Mouse (Mus musculus): ENCODE data around the gene Gzf1. TPM values are rescaled to one million over a fixed set of nuclear protein-coding genes. Genes with fewer than 3 reads are reported as not detected.

Gene Gzf1
- 13.1 and 13.2 TPM in 2 replicates for polyA plus RNA-seq (2015; fragmentation: Nextera tagmentation; extraction: Ambion mirVana)

DNA sequence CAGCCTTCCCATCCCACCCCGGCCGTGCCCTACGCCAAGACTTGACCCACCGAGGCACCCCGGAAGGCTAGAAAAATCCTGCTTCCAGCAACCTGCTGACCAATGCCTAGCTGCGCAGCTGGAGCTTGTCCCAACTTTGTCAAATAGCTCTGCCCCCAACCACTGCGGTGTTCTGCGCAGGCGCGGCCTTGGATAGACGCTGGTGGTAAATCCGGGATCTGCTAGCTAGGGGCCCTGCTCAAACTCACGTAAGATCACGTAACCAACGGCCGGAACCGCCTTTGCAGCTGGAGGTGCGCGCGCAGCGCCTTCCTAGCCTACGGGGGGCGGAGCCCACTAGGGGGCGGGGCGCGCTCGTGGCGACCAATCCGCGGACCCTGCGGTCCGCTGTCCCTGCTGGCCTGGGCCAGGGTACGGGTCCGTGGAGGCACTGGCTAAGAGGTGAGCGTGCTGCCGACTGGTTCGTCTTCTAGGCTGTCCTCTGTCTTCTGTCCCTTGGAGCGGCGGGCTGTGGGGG is at the start of gene Gzf1:
Gene Gzf1, plus strand, starts transcription at position 249 of the 517 bp plus-strand sequence.
- ATAC-seq (ENCODE audit: extremely low read depth, insufficient number of reproducible peaks, low FRiP score, low TSS enrichment), result peak; percentile 94
- peaks cover 47% of the 10 kb centered on the region for H3K4me1 ChIP-seq
- peak within 1 kb of the TSS; percentile 97 for H3K27ac ChIP-seq (replicated peaks)

DNA sequence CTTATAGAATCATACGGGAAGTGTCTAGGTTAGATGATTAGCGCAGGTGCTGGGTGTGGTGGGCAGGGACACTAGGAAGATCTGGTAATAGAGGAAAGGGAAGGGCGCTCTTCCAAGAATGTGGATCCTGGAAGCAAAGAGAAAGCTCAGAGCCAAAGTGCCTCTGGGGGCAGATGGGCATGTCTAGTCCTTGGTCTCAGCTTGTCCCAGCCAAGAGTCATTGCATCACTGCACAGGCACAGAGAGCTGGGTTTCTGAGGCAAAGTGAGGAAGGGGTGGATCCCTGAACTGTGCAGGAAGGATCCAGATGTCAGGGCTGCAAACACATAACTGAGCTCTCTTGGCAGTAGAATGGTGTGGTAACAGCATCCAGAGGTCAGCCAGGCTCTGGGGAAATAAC is 49.2 kb upstream of the Gzf1 start:
- Histone ChIP-seq H3K27ac (replicated peaks) (no peak overlapping the region), H3K9ac (no peak overlapping the region), H3K27me3 (replicated peaks) (0 out of 2 replicates have a peak, but pooled peaks cover 5% of the 10 kb centered on the region), H3K4me3 (no peak overlapping the region), H3K4me1 (no peaks in the 10 kb centered on the region), H3K4me2 (no peak overlapping the region), H3K36me3 (no peaks in the 10 kb centered on the region), H3K9me3 (no peaks in the 10 kb centered on the region)
- ATAC-seq (ENCODE audit: extremely low read depth, insufficient number of reproducible peaks, low FRiP score, low TSS enrichment), result no peak; the same call in 1 of the 2 replicates
- WGBS, result 89% methylated on average over 3 of the region's 3 CpGs

More for the DNA sequence above, at the start of gene Gzf1:
- H3K27me3 ChIP-seq (replicated peaks), result no peaks in the 10 kb centered on the region
- peaks cover 37% of the 10 kb centered on the region for H3K36me3 ChIP-seq
- H3K4me2 ChIP-seq, result peak within 1 kb of the TSS; percentile 90
- WGBS, result under 1% methylated on average over 39 of the region's 39 CpGs
- H3K9ac ChIP-seq, result peak within 1 kb of the TSS; percentile 95
- H3K4me3 ChIP-seq, result peak within 1 kb of the TSS; percentile 88
- H3K9me3 ChIP-seq, result no peaks in the 10 kb centered on the region

DNA sequence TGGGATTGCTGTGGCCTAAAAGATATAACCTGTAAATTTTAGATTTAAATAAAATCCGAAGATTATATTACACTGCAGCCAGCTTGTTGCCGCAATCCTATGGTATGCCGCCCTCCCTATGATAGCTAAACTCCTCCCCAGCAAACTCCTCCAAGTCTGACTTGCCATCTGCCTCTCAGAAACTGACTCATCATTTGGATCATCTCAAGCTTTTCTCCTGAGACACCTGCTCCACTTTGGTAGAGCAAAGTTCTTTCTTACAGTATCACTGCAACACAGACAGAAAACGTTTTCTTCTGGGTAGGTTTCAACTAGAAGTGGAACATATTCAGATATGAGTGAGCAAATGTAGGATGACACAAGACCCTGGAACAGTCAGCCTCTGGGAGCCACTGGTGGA is 46.4 kb upstream of the Gzf1 start:
- Histone ChIP-seq H3K27me3 (replicated peaks) (no peaks in the 10 kb centered on the region), H3K9me3 (no peaks in the 10 kb centered on the region), H3K27ac (replicated peaks) (no peak overlapping the region), H3K4me1 (no peaks in the 10 kb centered on the region), H3K4me3 (no peak overlapping the region), H3K9ac (no peak overlapping the region), H3K4me2 (no peak overlapping the region), H3K36me3 (no peaks in the 10 kb centered on the region)
- no peak for ATAC-seq (ENCODE audit: extremely low read depth, insufficient number of reproducible peaks, low FRiP score, low TSS enrichment)
- WGBS, result 69% methylated on average over 4 of the region's 4 CpGs

DNA sequence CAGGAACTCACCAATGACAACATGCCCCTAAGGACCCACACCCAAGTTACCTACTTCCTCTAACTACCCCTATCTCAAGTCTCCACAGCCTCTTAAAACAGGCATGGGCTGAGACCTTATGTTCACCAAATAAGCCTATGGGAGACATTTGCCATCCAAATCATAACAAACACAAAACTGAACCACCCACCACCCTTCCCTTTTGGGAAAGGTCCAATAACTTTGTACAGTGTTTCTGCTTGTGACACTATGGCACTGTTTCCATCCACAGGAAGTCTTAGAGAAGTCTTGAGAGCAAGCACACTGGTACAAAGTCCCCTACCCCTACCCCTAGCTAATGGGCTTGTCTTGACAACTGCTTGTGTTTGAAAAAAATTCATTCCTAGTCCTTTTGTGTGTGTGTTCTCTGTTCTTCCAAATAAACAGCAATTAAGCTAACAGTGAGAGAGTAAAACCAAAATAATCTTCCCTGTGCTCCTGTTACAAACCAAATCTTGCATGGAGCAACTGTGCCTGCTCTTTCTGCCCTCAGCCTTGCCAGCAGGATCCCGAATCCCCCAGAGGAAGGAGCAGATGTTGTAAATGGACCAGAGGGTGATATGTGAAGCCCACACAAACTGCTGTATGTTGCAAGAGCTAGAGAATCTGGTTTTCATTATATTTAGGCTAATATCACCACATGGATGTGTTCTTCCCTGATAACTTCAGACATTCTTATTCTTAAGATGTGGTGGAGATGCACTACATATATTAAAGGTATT is 38.0 kb upstream of the Gzf1 start:
- Histone ChIP-seq H3K27ac (replicated peaks) (no peak overlapping the region), H3K36me3 (no peaks in the 10 kb centered on the region), H3K4me1 (no peaks in the 10 kb centered on the region), H3K4me2 (no peak overlapping the region), H3K9ac (no peak overlapping the region), H3K4me3 (no peak overlapping the region), H3K9me3 (no peaks in the 10 kb centered on the region), H3K27me3 (replicated peaks) (no peaks in the 10 kb centered on the region)
- no peak for ATAC-seq (ENCODE audit: extremely low read depth, insufficient number of reproducible peaks, low FRiP score, low TSS enrichment)
- 44% methylated on average over 1 of the region's 1 CpGs for whole genome bisulfite sequencing

DNA sequence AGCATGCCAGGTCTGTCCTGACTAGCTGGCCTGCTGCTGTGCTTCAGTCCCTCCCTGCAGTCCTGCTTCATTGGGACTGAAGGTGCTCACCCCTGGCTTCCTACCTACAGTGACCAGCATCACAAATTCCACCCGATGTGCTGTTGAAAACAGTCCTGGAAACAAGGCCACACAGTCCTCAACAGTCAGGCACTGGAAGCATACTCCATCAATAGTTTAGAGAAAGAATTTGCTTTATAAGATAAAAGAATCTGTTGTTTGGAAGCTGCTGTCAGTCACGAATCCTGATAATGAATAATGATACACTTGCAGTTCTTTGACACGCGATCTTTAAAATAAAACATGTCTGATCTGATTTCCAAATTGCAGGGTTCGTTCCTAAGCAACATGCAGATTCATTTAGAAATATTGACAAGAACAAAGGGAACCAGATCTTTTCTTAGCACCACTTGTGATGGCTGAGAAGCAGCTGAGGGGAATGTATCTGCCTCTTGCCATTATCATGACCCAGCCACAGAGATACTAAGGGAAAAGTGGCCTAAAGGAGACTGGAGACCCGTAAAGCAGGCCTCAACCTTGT is 36.3 kb upstream of the Gzf1 start:
- no peaks in the 10 kb centered on the region for H3K27me3 ChIP-seq (replicated peaks)
- no peak overlapping the region for H3K9ac ChIP-seq
- H3K36me3 ChIP-seq, result no peaks in the 10 kb centered on the region
- no peak overlapping the region for H3K4me3 ChIP-seq
- ATAC-seq (ENCODE audit: extremely low read depth, insufficient number of reproducible peaks, low FRiP score, low TSS enrichment), result no peak
- no peak overlapping the region for H3K27ac ChIP-seq (replicated peaks)
- H3K4me1 ChIP-seq, result no peaks in the 10 kb centered on the region
- no peaks in the 10 kb centered on the region for H3K9me3 ChIP-seq
- WGBS, result 62% methylated on average over 6 of the region's 6 CpGs
- H3K4me2 ChIP-seq, result no peak overlapping the region

DNA sequence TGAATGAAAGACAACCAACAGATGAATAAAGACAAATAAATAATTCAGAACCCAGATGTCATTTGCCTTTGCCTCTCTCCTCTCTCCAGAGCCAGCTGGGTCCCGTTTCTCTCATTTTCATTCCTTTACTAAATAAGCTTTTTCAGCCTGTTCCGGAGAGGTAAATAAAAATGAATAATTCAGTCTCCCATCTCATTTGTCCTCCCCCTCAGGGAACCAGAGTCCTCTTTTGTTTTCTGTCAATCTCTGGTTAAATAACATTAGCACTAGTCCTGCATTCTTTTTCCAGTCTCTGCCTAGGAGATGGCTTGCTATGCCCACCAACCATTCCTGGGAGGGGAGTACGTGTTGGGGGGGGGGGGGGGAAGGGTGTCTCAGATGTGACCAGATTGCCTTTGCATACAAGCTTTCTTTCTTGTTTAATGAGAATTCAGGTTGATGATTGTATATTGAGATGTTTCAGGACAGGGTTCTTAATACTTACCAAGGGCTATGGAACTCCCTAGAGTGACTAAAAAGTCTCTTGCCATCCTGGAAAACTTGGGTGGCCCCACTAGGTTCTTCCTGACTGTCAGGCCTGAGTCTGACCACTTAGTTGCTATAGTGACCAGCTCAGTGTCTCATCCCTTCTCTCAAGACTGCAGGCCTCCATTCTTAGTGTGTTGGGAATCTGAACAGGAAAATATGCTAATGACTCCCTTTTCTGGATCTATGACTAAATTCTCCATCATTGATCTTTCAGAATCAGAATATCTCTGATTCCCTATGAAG is 30.1 kb upstream of the Gzf1 start:
- no peaks in the 10 kb centered on the region for H3K4me1 ChIP-seq
- H3K36me3 ChIP-seq, result no peaks in the 10 kb centered on the region
- no peak overlapping the region for H3K4me3 ChIP-seq
- no peak overlapping the region for H3K27ac ChIP-seq (replicated peaks)
- no peak overlapping the region for H3K9ac ChIP-seq
- ATAC-seq (ENCODE audit: extremely low read depth, insufficient number of reproducible peaks, low FRiP score, low TSS enrichment), result no peak
- H3K4me2 ChIP-seq, result no peak overlapping the region
- no peaks in the 10 kb centered on the region; the same call in 1 of the 2 replicates for H3K27me3 ChIP-seq (replicated peaks)
- H3K9me3 ChIP-seq, result no peaks in the 10 kb centered on the region
- whole genome bisulfite sequencing, result 39% methylated on average over 3 of the region's 3 CpGs

DNA sequence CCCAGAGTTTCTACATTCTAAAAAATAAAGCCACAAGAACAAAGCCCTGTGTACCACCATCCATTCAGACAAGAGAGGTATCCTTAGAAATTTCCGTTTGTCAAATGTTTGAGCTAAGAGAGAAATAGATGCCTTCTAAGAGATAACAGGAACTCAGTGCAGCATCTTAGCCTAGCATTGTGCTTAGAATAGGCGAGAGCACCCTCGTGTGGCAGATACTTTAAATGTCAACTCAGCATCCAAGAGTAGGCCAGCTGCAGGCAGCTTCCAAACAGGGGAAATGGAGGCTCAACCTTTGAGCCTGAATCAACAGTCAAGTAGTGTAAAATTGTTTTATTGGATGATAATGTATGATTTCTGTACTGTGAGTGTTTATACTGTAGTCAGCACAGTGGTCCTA is 25.9 kb upstream of the Gzf1 start:
- no peak overlapping the region for H3K9ac ChIP-seq
- H3K4me2 ChIP-seq, result no peak overlapping the region
- no peaks in the 10 kb centered on the region for H3K9me3 ChIP-seq
- no peak overlapping the region for H3K27ac ChIP-seq (replicated peaks)
- no peak for ATAC-seq (ENCODE audit: extremely low read depth, insufficient number of reproducible peaks, low FRiP score, low TSS enrichment)
- H3K27me3 ChIP-seq (replicated peaks), result no peaks in the 10 kb centered on the region; the same call in 1 of the 2 replicates
- no peaks in the 10 kb centered on the region for H3K36me3 ChIP-seq
- H3K4me3 ChIP-seq, result no peak overlapping the region
- 2% methylated on average over 3 of the region's 3 CpGs for WGBS
- no peaks in the 10 kb centered on the region for H3K4me1 ChIP-seq

DNA sequence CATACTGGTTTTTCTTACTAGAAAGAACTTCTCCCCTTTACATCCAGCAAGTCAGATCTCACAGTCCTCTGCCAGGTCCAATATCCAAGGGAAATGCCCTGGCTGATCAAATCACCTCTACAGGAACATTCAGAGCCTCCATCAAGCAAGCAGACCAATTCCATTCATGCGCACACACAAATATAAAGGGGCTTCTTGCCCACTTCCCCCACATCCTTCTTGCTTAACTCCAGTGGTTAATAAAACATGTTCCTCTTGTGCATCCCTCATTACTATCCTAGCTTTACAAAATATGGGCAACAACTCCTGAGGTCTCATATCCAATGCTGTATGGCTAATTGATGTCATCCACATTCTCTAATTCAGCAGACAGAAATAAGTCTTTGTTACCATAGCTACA is 17.4 kb upstream of the Gzf1 start:
- WGBS, result 75% methylated on average over 1 of the region's 1 CpGs

DNA sequence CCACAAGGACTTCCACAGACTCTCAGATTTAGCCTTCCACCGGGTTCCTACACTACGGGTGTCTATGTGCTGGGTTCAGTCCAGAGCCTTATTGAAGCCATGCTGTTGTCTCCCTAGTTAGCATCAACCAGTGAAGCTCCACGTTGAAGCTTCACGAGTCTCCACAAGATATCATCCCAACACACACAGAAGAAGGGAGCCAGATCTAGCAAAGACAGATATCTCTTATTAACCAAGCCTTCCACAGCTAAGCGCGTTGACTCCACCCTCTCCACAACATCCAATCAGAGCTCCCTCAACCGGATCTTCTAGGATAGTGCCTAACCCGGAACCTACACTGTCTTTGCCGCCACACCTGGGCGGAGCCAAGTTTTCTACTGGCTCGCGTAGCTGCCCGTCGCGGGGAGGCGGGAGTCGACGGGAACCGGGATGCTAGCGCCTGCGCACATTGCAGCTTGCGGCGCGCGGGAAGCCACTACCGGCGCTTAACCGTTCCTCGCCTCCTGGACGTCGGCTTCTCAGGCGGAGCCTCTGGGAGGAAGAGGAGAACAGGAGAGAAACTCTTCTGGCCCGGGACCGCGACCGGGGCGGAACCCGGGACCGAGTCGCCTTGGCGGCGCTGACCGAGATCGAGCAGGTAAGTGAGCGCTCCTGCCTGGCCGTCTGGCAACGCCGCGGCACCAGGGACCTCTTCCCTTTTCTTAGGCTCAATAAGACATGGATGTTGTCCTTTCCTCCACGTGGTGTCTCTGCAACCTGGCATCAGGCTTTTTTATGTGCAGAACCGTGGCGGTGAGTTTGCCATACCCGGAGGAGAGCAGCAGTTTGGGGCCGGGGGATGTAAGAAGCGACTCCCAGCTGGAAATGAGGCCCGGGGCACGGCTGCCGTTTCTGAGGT is 8.4 kb upstream of the Gzf1 start, which contains the start of gene Nxt1:
Gene Nxt1, plus strand, starts transcription at position 403 of the 898 bp plus-strand sequence.
- H3K9ac ChIP-seq, result peak within 1 kb of the TSS; percentile 95
- under 1% methylated on average over 58 of the region's 58 CpGs for WGBS
- H3K9me3 ChIP-seq, result no peaks in the 10 kb centered on the region
- peak within 1 kb of the TSS; percentile 86 for H3K4me2 ChIP-seq
- peaks cover 25% of the 10 kb centered on the region for H3K36me3 ChIP-seq
- H3K4me3 ChIP-seq, result peak within 1 kb of the TSS; percentile 94
- peak; percentile 100 for ATAC-seq (ENCODE audit: extremely low read depth, insufficient number of reproducible peaks, low FRiP score, low TSS enrichment)
- H3K27ac ChIP-seq (replicated peaks), result peak within 1 kb of the TSS; percentile 81
- H3K4me1 ChIP-seq, result peaks cover 33% of the 10 kb centered on the region
- 0 out of 2 replicates have a peak, but pooled peaks cover 4% of the 10 kb centered on the region for H3K27me3 ChIP-seq (replicated peaks)

More for the DNA sequence above, 17.4 kb upstream of the Gzf1 start:
- Histone ChIP-seq H3K27me3 (replicated peaks) (no peaks in the 10 kb centered on the region; the same call in 1 of the 2 replicates), H3K27ac (replicated peaks) (no peak overlapping the region), H3K4me3 (no peak overlapping the region), H3K9ac (no peak overlapping the region), H3K36me3 (no peaks in the 10 kb centered on the region), H3K4me2 (no peak overlapping the region), H3K4me1 (no peaks in the 10 kb centered on the region), H3K9me3 (no peaks in the 10 kb centered on the region)
- no peak for ATAC-seq (ENCODE audit: extremely low read depth, insufficient number of reproducible peaks, low FRiP score, low TSS enrichment)

DNA sequence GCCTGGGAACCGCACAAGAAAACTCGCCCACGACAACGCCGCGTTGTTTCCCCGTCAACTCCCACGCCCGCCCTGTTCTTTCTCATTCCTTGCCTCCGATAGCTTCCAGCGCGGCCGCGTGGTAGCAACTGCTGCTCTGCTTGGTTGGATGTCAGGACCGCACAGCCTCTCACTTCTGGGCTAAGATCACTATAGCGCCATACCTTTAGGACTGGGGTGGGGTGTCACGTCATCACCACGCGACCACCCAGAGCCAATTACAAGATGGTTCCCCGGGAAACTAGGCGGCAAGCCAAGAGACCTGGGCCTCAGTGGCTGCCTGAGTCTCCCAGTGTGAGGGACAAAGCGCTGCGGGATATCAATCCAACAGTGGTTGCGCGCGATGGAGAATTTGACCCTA is 3.0 kb upstream of the Gzf1 start:
- 6% methylated on average over 26 of the region's 26 CpGs for WGBS
- Histone ChIP-seq H3K9ac (peak overlapping the region; percentile 75), H3K4me3 (peak overlapping the region; percentile 53), H3K27ac (replicated peaks) (peak overlapping the region; percentile 76), H3K4me2 (peak overlapping the region; percentile 69), H3K4me1 (peaks cover 62% of the 10 kb centered on the region), H3K9me3 (no peaks in the 10 kb centered on the region), H3K36me3 (peaks cover 25% of the 10 kb centered on the region), H3K27me3 (replicated peaks) (no peaks in the 10 kb centered on the region)
- no peak for ATAC-seq (ENCODE audit: extremely low read depth, insufficient number of reproducible peaks, low FRiP score, low TSS enrichment)
